Mouse (Mus musculus): ENCODE results near the gene Prph2. TPM values are rescaled to one million over a fixed set of nuclear protein-coding genes. Genes with fewer than 3 reads are reported as not detected.

The Prph2 gene
- total RNA-seq (2014; fragmentation: Nextera tagmentation): not detected in 2 replicates
- 0.05 TPM in 1 of 2 replicates, not detected in the other for total RNA-seq (2017)
- not detected in 2 replicates for polyA plus RNA-seq (2012)

DNA sequence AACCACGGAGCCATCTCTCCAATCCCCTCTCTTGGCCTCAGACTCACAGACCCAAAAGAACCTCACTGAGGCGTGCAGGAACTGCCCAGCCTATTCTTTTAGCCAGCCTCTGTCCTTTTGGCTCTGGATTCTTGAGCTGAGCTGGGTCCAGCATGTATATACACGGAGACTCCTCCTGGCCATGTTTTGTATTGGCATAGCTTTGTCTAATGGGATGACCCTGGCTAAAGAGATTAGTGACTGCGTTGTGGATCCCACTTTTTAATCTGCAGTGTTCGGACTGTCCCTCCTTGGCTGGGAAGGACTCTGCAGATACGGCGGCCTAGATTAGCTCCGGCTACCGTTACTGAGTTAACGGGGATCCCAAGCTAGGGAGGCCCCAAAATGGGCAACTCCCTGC, at the start of gene Prph2:
Gene Prph2 (plus strand): TSS at position 274 of the 400 bp plus-strand sequence.
- peaks cover 31% of the 10 kb centered on the region for H3K27me3 ChIP-seq (ENCODE audit: insufficient read depth, low read length)
- H3K4me1 ChIP-seq (ENCODE audit: insufficient read depth, low read depth, low read length): no peaks in the 10 kb centered on the region
- H3K36me3 ChIP-seq (replicated peaks): no peaks in the 10 kb centered on the region
- H3K4me3 ChIP-seq (ENCODE audit: low read depth, low read length): no peak within 1 kb of the TSS
- ATAC-seq (ENCODE audit: extremely low read depth, insufficient number of reproducible peaks, low FRiP score, poor library complexity, severe bottlenecking) (no peak), DNase-seq (ENCODE audit: low spot score) (no peak)
- TF ChIP-seq GATA1 (IDR thresholded peaks at IDR 0.05; ENCODE audit: borderline replicate concordance, low read length) (no peak), POLR2AphosphoS5 (IDR thresholded peaks at IDR 0.05; ENCODE audit: insufficient replicate concordance, low read depth, low read length) (no peak), GATA2 (IDR thresholded peaks at IDR 0.05; ENCODE audit: borderline replicate concordance, low read depth, low read length) (no peak), CTCF (IDR thresholded peaks at IDR 0.05; ENCODE audit: low read depth, low read length) (no peak), TAL1 (conservative IDR thresholded peaks at IDR 0.05; ENCODE audit: low read depth, low read length) (no peak)
- H3K9me3 ChIP-seq (replicated peaks): 0 out of 2 replicates have a peak, but pooled peaks cover 2% of the 10 kb centered on the region

DNA sequence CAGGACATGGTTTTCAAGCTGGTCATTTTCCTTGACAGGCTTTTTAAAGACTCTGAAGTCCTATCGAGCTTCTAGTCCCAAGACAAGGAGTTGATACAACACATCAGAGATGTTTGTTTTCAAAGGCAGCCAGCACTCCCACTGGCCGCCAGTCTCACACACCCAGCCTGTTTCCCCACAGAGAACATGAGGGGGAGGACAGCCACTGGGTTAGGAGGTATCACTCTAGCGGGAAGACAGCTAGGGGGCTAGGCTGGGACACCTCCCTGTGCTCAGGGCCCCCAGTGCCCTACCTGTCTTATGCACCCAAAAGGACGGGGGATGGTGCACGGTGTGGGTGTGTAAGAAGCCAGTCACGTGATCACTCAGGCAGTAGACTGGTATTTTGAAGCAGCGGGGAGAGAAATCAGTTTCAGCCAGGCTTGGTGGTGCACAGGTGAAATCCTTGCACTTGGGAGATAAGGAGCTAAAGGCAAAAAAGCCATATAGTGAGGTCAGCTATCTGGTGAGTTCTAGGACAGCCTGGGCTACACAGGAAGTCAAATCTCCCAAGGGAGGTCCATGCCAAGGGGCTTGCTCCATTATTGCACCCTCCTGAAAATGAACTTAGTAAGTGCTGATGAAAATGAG, 45.6 kb upstream of the Prph2 start:
- DNase-seq (ENCODE audit: low spot score) (no peak), ATAC-seq (ENCODE audit: extremely low read depth, insufficient number of reproducible peaks, low FRiP score, poor library complexity, severe bottlenecking) (peak; percentile 54)
- Histone ChIP-seq H3K4me1 (ENCODE audit: insufficient read depth, low read depth, low read length) (peaks cover 32% of the 10 kb centered on the region), H3K4me3 (ENCODE audit: low read depth, low read length) (peak overlapping the region; percentile 54; the same call in 1 of the 2 replicates), H3K36me3 (replicated peaks) (peaks cover 9% of the 10 kb centered on the region), H3K9me3 (replicated peaks) (no peaks in the 10 kb centered on the region), H3K27me3 (ENCODE audit: insufficient read depth, low read length) (no peaks in the 10 kb centered on the region)
- no peak for TF ChIP-seq CTCF (IDR thresholded peaks at IDR 0.05; ENCODE audit: low read depth, low read length)
- no peak for TF ChIP-seq POLR2AphosphoS5 (IDR thresholded peaks at IDR 0.05; ENCODE audit: insufficient replicate concordance, low read depth, low read length)
- TF ChIP-seq GATA2 (IDR thresholded peaks at IDR 0.05; ENCODE audit: borderline replicate concordance, low read depth, low read length): no peak
- TF ChIP-seq GATA1 (IDR thresholded peaks at IDR 0.05; ENCODE audit: borderline replicate concordance, low read length): no peak
- TF ChIP-seq TAL1 (conservative IDR thresholded peaks at IDR 0.05; ENCODE audit: low read depth, low read length): peak; percentile 59; the same call in 1 of the 2 replicates

DNA sequence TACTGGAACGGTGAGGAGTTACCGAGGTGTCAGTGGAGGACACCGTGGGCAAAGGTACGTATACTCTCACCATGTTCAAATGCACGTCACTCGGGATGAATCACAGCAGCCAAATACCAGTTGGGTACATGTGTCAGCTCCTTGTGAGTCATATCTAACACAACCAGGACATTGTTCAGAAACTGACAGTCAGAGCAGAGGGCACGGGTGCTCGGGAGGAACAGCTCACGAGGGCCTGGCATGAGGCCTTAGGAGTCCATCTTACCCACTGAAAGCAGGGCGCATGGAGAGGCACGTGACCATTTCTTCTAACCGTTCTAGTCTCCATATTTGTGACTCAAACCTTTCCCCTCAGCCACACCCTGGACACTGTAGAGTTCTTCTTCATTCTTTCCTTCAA, 43.4 kb upstream of the Prph2 start:
- H3K36me3 ChIP-seq (replicated peaks): peaks cover 12% of the 10 kb centered on the region
- H3K27me3 ChIP-seq (ENCODE audit: insufficient read depth, low read length): no peaks in the 10 kb centered on the region
- DNase-seq (ENCODE audit: low spot score) (no peak), ATAC-seq (ENCODE audit: extremely low read depth, insufficient number of reproducible peaks, low FRiP score, poor library complexity, severe bottlenecking) (no peak)
- no peak overlapping the region for H3K4me3 ChIP-seq (ENCODE audit: low read depth, low read length)
- TF ChIP-seq CTCF (IDR thresholded peaks at IDR 0.05; ENCODE audit: low read depth, low read length) (no peak), GATA1 (IDR thresholded peaks at IDR 0.05; ENCODE audit: borderline replicate concordance, low read length) (no peak), TAL1 (conservative IDR thresholded peaks at IDR 0.05; ENCODE audit: low read depth, low read length) (no peak), POLR2AphosphoS5 (IDR thresholded peaks at IDR 0.05; ENCODE audit: insufficient replicate concordance, low read depth, low read length) (no peak), GATA2 (IDR thresholded peaks at IDR 0.05; ENCODE audit: borderline replicate concordance, low read depth, low read length) (no peak)
- H3K9me3 ChIP-seq (replicated peaks): no peaks in the 10 kb centered on the region
- H3K4me1 ChIP-seq (ENCODE audit: insufficient read depth, low read depth, low read length): peaks cover 45% of the 10 kb centered on the region

DNA sequence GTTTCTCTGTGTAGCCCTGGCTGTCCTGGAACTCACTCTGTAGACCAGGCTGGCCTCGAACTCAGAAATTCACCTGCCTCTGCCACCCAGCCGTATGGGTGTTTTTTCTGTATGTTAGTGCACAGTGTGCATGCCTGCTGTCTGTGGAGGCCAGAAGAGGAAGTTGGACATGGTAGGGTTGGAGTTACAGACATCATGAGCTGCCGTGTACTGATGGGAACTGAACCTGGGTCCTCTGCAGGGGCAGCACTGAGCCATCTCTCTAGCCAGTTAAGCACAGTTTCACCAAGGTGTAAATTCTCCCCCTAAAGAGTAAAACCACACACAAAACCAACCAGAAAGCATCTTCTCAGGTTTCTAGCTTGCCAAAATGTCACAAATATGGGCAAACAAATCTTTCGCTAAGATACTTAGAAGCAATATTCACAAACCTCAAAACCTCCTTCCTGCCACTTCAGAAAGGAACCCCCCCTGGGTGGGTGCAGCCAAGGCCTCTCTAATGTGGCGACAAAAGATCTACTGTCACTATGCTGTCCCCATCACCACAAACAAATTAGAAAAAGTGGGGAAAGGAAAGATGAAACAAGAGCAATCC, 40.0 kb upstream of the Prph2 start:
- DNase-seq (ENCODE audit: low spot score): no peak
- no peak for TF ChIP-seq GATA1 (IDR thresholded peaks at IDR 0.05; ENCODE audit: borderline replicate concordance, low read length)
- TF ChIP-seq POLR2AphosphoS5 (IDR thresholded peaks at IDR 0.05; ENCODE audit: insufficient replicate concordance, low read depth, low read length): no peak
- no peak for TF ChIP-seq TAL1 (conservative IDR thresholded peaks at IDR 0.05; ENCODE audit: low read depth, low read length)
- TF ChIP-seq CTCF (IDR thresholded peaks at IDR 0.05; ENCODE audit: low read depth, low read length): no peak
- no peak for TF ChIP-seq GATA2 (IDR thresholded peaks at IDR 0.05; ENCODE audit: borderline replicate concordance, low read depth, low read length)
- ATAC-seq (ENCODE audit: extremely low read depth, insufficient number of reproducible peaks, low FRiP score, poor library complexity, severe bottlenecking): no peak

DNA sequence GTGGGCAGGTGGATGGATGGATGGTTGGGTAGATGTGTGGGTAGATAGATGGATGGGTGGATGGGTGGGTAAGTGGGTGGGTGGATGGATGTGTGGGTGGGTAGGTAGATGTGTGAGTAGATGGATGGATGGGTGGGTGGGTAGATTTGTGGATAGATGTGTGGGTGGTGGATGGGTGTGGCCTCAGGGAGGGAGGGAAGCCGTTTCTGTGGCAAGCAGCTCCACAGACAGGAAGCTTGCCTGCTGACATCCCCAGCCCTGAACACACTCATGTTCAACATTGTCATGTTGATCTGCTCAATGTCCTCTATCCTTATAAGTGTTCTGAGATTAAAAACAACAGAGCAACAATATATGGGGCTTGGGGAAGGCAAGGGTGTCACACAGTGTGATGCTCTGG, 39.3 kb upstream of the Prph2 start:
- TF ChIP-seq POLR2AphosphoS5 (IDR thresholded peaks at IDR 0.05; ENCODE audit: insufficient replicate concordance, low read depth, low read length) (no peak), CTCF (IDR thresholded peaks at IDR 0.05; ENCODE audit: low read depth, low read length) (no peak), GATA2 (IDR thresholded peaks at IDR 0.05; ENCODE audit: borderline replicate concordance, low read depth, low read length) (no peak), TAL1 (conservative IDR thresholded peaks at IDR 0.05; ENCODE audit: low read depth, low read length) (no peak)
- peaks cover 43% of the 10 kb centered on the region for H3K4me1 ChIP-seq (ENCODE audit: insufficient read depth, low read depth, low read length)
- ATAC-seq (ENCODE audit: extremely low read depth, insufficient number of reproducible peaks, low FRiP score, poor library complexity, severe bottlenecking) (no peak), DNase-seq (ENCODE audit: low spot score) (no peak)
- H3K36me3 ChIP-seq (replicated peaks): peaks cover 17% of the 10 kb centered on the region
- no peak overlapping the region for H3K4me3 ChIP-seq (ENCODE audit: low read depth, low read length)
- H3K27me3 ChIP-seq (ENCODE audit: insufficient read depth, low read length): no peaks in the 10 kb centered on the region
- no peaks in the 10 kb centered on the region for H3K9me3 ChIP-seq (replicated peaks)

More for the DNA sequence above, 40.0 kb upstream of the Prph2 start:
- H3K27me3 ChIP-seq (ENCODE audit: insufficient read depth, low read length): no peaks in the 10 kb centered on the region
- H3K36me3 ChIP-seq (replicated peaks): peaks cover 17% of the 10 kb centered on the region
- H3K4me1 ChIP-seq (ENCODE audit: insufficient read depth, low read depth, low read length): peaks cover 47% of the 10 kb centered on the region
- no peaks in the 10 kb centered on the region for H3K9me3 ChIP-seq (replicated peaks)
- no peak overlapping the region for H3K4me3 ChIP-seq (ENCODE audit: low read depth, low read length)

DNA sequence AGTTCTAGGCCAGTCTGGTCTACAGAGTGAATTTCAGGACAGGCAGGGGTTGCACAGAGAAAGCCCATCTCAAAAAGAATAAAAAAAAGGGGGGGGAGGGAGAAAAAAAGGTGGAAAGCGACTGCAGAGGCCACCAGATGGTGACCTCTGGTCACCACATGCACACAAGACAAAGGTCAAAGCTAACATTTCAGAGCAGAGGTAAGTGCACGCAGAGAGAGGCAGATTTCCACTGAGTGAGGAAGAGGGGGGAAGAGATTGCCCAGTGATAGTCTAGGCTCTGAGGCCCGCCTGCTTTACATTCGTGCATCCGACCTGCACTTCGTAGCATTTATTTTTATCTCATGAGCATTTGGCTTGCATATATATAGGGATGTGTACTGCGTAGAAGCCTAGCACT, 37.5 kb upstream of the Prph2 start:
- Histone ChIP-seq H3K4me3 (ENCODE audit: low read depth, low read length) (no peak overlapping the region), H3K4me1 (ENCODE audit: insufficient read depth, low read depth, low read length) (peaks cover 33% of the 10 kb centered on the region), H3K27me3 (ENCODE audit: insufficient read depth, low read length) (no peaks in the 10 kb centered on the region), H3K36me3 (replicated peaks) (peaks cover 25% of the 10 kb centered on the region), H3K9me3 (replicated peaks) (no peaks in the 10 kb centered on the region)
- ATAC-seq (ENCODE audit: extremely low read depth, insufficient number of reproducible peaks, low FRiP score, poor library complexity, severe bottlenecking) (no peak), DNase-seq (ENCODE audit: low spot score) (no peak)
- TF ChIP-seq GATA2 (IDR thresholded peaks at IDR 0.05; ENCODE audit: borderline replicate concordance, low read depth, low read length) (no peak), TAL1 (conservative IDR thresholded peaks at IDR 0.05; ENCODE audit: low read depth, low read length) (no peak), CTCF (IDR thresholded peaks at IDR 0.05; ENCODE audit: low read depth, low read length) (no peak), POLR2AphosphoS5 (IDR thresholded peaks at IDR 0.05; ENCODE audit: insufficient replicate concordance, low read depth, low read length) (no peak), GATA1 (IDR thresholded peaks at IDR 0.05; ENCODE audit: borderline replicate concordance, low read length) (no peak)
